Mouse (Mus musculus) liver, adult 2 months (tissue): ENCODE results near the gene Wbp1l. TPM values are rescaled to one million over a fixed set of nuclear protein-coding genes. Genes with fewer than 3 reads are reported as not detected.

ENCODE experiments used
- DNase-seq: peaks from one replicate; pipeline ENCODE4 v3.0.0-alpha.2; 2011; ENCODE audit warnings: low read depth, low spot score; ENCODE audit errors: extremely low read depth
- H3K27ac ChIP-seq: fragments of 200-500 bp; replicated peaks from 2 replicates; pipeline ENCODE4 v1.5.1; 2012; ENCODE audit warnings: low read depth, mild to moderate bottlenecking, control low read depth, inconsistent platforms, low read length; ENCODE audit not compliant: insufficient read depth
- H3K27me3 ChIP-seq: fragments of 200-500 bp; 2 replicates; pipeline ENCODE4 v1.6.1; 2012; ENCODE audit warnings: mild to moderate bottlenecking, moderate library complexity, low read length, inconsistent platforms; ENCODE audit not compliant: control insufficient read depth, insufficient read depth
- H3K36me3 ChIP-seq: fragments of 200-500 bp; 2 replicates; pipeline ENCODE4 v1.6.1; 2012; ENCODE audit warnings: low read length, inconsistent platforms; ENCODE audit not compliant: control insufficient read depth, insufficient read depth
- H3K4me1 ChIP-seq: fragments of 200-500 bp; 2 replicates; pipeline ENCODE4 v1.6.1; 2011; ENCODE audit warnings: low read length; ENCODE audit not compliant: control insufficient read depth, insufficient read depth
- H3K4me3 ChIP-seq: fragments of 200-500 bp; 2 replicates; pipeline ENCODE4 v1.5.1; 2011; ENCODE audit warnings: low read depth, mild to moderate bottlenecking, control low read depth, low read length, moderate library complexity; ENCODE audit not compliant: insufficient read depth
- H3K79me2 ChIP-seq: fragments of 200-500 bp; 2 replicates; pipeline ENCODE4 v1.6.1; 2012; ENCODE audit warnings: inconsistent platforms, mild to moderate bottlenecking, low read length, moderate library complexity; ENCODE audit not compliant: control insufficient read depth, insufficient read depth
- H3K9ac ChIP-seq: fragments of 200-500 bp; 2 replicates; pipeline ENCODE4 v1.6.1; 2012; ENCODE audit warnings: low read depth, mild to moderate bottlenecking, control low read depth, inconsistent platforms, low read length
- CTCF ChIP-seq: fragments of 200-500 bp; IDR thresholded peaks from 2 replicates; pipeline ENCODE4 v1.5.1; 2011; ENCODE audit warnings: low read depth, low read length, control low read depth
- POLR2A ChIP-seq: fragments of 200-500 bp; IDR thresholded peaks from 2 replicates; pipeline ENCODE4 v1.6.1; 2011; ENCODE audit warnings: low read length, control low read depth; ENCODE audit not compliant: insufficient read depth; ENCODE audit errors: extremely low read depth
- WGBS: fragments of 180-500 bp; shearing (Covaris S2); methylation state at CpG from one replicate; pipeline ENCODE4 v1.1.7; 2018; 5-methylcytosine and 5-hydroxymethylcytosine counted together
- polyA plus RNA-seq: library from polyadenylated mRNA; depleted of rRNA; stranded (reverse); fragments of >200 nt; gene quantifications from 2 replicates; pipeline ENCODE4 v1.2.3, GENCODE M21; 2012; rRNA removed
- total RNA-seq: library from RNA; depleted of rRNA; stranded (reverse); fragments of >200 nt; gene quantifications from 2 replicates; pipeline ENCODE4 v1.2.3, GENCODE M21; 2014; rRNA removed

Gene Wbp1l
- total RNA-seq, result 66.7 and 90.9 TPM in 2 replicates
- polyA plus RNA-seq, result 140 and 169 TPM in 2 replicates

DNA sequence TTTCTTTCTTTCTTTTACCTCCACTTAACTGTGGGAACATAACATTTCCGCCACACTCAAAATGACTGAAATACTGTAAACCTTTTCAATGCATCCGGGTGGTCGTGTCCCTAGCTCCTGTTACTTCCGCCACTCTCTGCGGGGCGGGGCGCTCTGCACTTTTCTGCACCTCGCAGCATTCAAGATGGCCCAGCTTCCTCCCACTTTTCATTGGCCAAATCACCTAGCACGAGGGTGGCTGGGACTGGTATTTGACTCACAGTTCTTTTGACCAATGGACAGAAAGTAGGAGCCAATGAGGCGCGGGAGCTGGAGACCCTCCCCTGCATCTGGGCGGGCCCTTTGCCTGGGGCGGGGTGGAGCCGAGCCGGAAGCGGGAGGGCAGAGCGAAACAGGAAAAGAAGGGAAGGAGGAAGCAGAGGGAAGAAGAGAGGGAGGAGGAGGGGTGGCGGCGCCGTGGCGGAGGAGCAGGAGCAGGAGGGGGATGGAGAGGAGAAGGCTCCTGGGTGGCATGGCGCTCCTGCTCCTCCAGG lies at the start of gene Wbp1l:
Gene Wbp1l, plus strand, starts transcription at position 365 of the 533 bp plus-strand sequence.
- Histone ChIP-seq H3K79me2 (peaks cover 17% of the 10 kb centered on the region; the same call in 1 of the 2 replicates), H3K27me3 (no peaks in the 10 kb centered on the region), H3K9ac (peak within 1 kb of the TSS; percentile 93), H3K4me1 (peaks cover 15% of the 10 kb centered on the region), H3K27ac (peak within 1 kb of the TSS; percentile 87), H3K36me3 (peaks cover 4% of the 10 kb centered on the region; the same call in 1 of the 2 replicates), H3K4me3 (peak within 1 kb of the TSS; percentile 89)
- TF ChIP-seq POLR2A, result peak; percentile 95
- no peak for TF ChIP-seq CTCF
- WGBS, result 2% methylated on average over 22 of the region's 22 CpGs
- peak; percentile 97 for DNase-seq

- no peak for DNase-seq
- H3K27ac ChIP-seq, result no peak overlapping the region
- no peaks in the 10 kb centered on the region for H3K36me3 ChIP-seq
- no peaks in the 10 kb centered on the region for H3K4me1 ChIP-seq
- H3K9ac ChIP-seq, result no peak overlapping the region
- no peak overlapping the region for H3K4me3 ChIP-seq
- 91% methylated on average over 4 of the region's 4 CpGs for WGBS
- no peaks in the 10 kb centered on the region for H3K27me3 ChIP-seq
- no peaks in the 10 kb centered on the region for H3K79me2 ChIP-seq
- TF ChIP-seq CTCF, result no peak
- no peak for TF ChIP-seq POLR2A
Observed at GRCm38 (mm10) chr19:46550385-46550784, 48.5 kb upstream of the Wbp1l start.

GRCm38 (mm10) chr19:46552496-46552895 lies 46.4 kb upstream of the Wbp1l start:
- Histone ChIP-seq H3K27me3 (no peaks in the 10 kb centered on the region), H3K4me3 (no peak overlapping the region), H3K4me1 (no peaks in the 10 kb centered on the region), H3K36me3 (no peaks in the 10 kb centered on the region; the same call in 1 of the 2 replicates), H3K27ac (no peak overlapping the region), H3K9ac (no peak overlapping the region), H3K79me2 (no peaks in the 10 kb centered on the region)
- DNase-seq, result no peak
- 94% methylated on average over 4 of the region's 4 CpGs for WGBS
- TF ChIP-seq CTCF, result no peak
- no peak for TF ChIP-seq POLR2A

- no peak for TF ChIP-seq CTCF
- TF ChIP-seq POLR2A, result no peak
- Histone ChIP-seq H3K9ac (no peak overlapping the region), H3K4me1 (no peaks in the 10 kb centered on the region), H3K36me3 (no peaks in the 10 kb centered on the region; the same call in 1 of the 2 replicates), H3K27ac (no peak overlapping the region), H3K4me3 (no peak overlapping the region), H3K79me2 (no peaks in the 10 kb centered on the region), H3K27me3 (no peaks in the 10 kb centered on the region)
- no peak for DNase-seq
- WGBS, result 50% methylated on average over 11 of the region's 11 CpGs
Observed at GRCm38 (mm10) chr19:46553541-46553955, 45.3 kb upstream of the Wbp1l start.

- Histone ChIP-seq H3K79me2 (no peaks in the 10 kb centered on the region), H3K27ac (no peak overlapping the region), H3K4me3 (no peak overlapping the region), H3K36me3 (no peaks in the 10 kb centered on the region; the same call in 1 of the 2 replicates), H3K27me3 (no peaks in the 10 kb centered on the region), H3K4me1 (no peaks in the 10 kb centered on the region), H3K9ac (no peak overlapping the region)
- WGBS, result 83% methylated on average over 8 of the region's 8 CpGs
- DNase-seq, result no peak
- TF ChIP-seq POLR2A (no peak), CTCF (no peak)
Observed at GRCm38 (mm10) chr19:46558009-46558408, 40.9 kb upstream of the Wbp1l start.

GRCm38 (mm10) chr19:46558631-46559030 lies 40.3 kb upstream of the Wbp1l start:
- WGBS, result 70% methylated on average over 12 of the region's 12 CpGs
- H3K79me2 ChIP-seq, result no peaks in the 10 kb centered on the region
- no peaks in the 10 kb centered on the region for H3K27me3 ChIP-seq
- no peak overlapping the region for H3K9ac ChIP-seq
- H3K4me3 ChIP-seq, result no peak overlapping the region
- H3K27ac ChIP-seq, result no peak overlapping the region
- H3K36me3 ChIP-seq, result no peaks in the 10 kb centered on the region; the same call in 1 of the 2 replicates
- no peak for DNase-seq
- TF ChIP-seq POLR2A, result no peak
- no peak for TF ChIP-seq CTCF
- no peaks in the 10 kb centered on the region for H3K4me1 ChIP-seq
